Mouse (Mus musculus) testis, adult 2 months (tissue): Measurements from ENCODE around the gene Cldn6.

Experiments
- CTCF ChIP-seq: fragments of 200-500 bp; IDR thresholded peaks from 2 replicates; pipeline ENCODE4 v1.5.1; 2012; ENCODE audit warnings: low read depth, mild to moderate bottlenecking, inconsistent platforms, low read length, moderate library complexity; ENCODE audit not compliant: control insufficient read depth, insufficient read depth, insufficient replicate concordance
- POLR2A ChIP-seq: fragments of 200-500 bp; IDR thresholded peaks from 2 replicates; pipeline ENCODE4 v1.6.1; 2012; ENCODE audit warnings: low read depth, mild to moderate bottlenecking, inconsistent platforms, low read length, moderate library complexity; ENCODE audit not compliant: control insufficient read depth

GRCm38 (mm10) chr17:23700079-23700478 lies 21.0 kb downstream of the Cldn6 start:
- TF ChIP-seq CTCF, result peak; percentile 50; the same call in 1 of the 2 replicates
- no peak for TF ChIP-seq POLR2A
